Mouse (Mus musculus) gastrocnemius, adult 2 months (tissue): Measurements from ENCODE around the gene Adcyap1r1. TPM values are rescaled to one million over a fixed set of nuclear protein-coding genes. Genes with fewer than 3 reads are reported as not detected.

Experiments
- DNase-seq: peaks from one replicate; pipeline ENCODE4 v3.0.0; 2022
- H3K27ac ChIP-seq: fragments of 200-600 bp; 2 replicates; pipeline ENCODE4 v1.8.1; 2022; ENCODE audit warnings: mild to moderate bottlenecking
- H3K4me3 ChIP-seq: fragments of 200-600 bp; 2 replicates; pipeline ENCODE4 v1.8.1; 2022; ENCODE audit warnings: mild to moderate bottlenecking, moderate library complexity
- CTCF ChIP-seq: fragments of 200-600 bp; IDR thresholded peaks from 2 replicates; pipeline ENCODE4 v1.8.1; 2022; ENCODE audit warnings: antibody characterized with exemption, mild to moderate bottlenecking, moderate library complexity
- intact Hi-C: fragments of 180-260 bp; cut with DNase I; formaldehyde crosslinking; loops from one replicate; pipeline ENCODE4 v1.15.1; 2025
- long read RNA-seq, 2 experiments: library from polyadenylated mRNA; stranded (forward); transcript quantifications; one replicate each; pipeline ENCODE4 v2.0.0; 2021
- total RNA-seq, 2 experiments: library from RNA; stranded (reverse); gene quantifications; 2 replicates each; pipeline ENCODE4 v1.2.3; 2021

Gene Adcyap1r1
- total RNA-seq = under 1 TPM; 0.87 to 0.92 TPM
- long read RNA-seq, experiment 1, partial matches to known transcripts = 0 of 1 reads
- long read RNA-seq, experiment 1, other reads (novel, unspliced or antisense) = 1 of 1 reads
- long read RNA-seq, experiment 2 = 0 reads

- no peak for DNase-seq
- no peak for TF ChIP-seq CTCF
- Histone ChIP-seq H3K4me3 (peak within 1 kb of the TSS; percentile 73), H3K27ac (peak within 1 kb of the TSS; percentile 63)
- intact Hi-C loops = no loop called here
Measured at GRCm38 (mm10) chr6:55451771-55452371, at the start of gene Adcyap1r1. TSS of gene Adcyap1r1 (plus strand) at chr6:55451978.

GRCm38 (mm10) chr6:55402041-55402776 lies 49.6 kb upstream of the Adcyap1r1 start:
- Histone ChIP-seq H3K27ac (no peak overlapping the region), H3K4me3 (no peak overlapping the region)
- no peak for DNase-seq
- no peak for TF ChIP-seq CTCF
- intact Hi-C loops = no loop called here

GRCm38 (mm10) chr6:55403411-55404309 lies 48.1 kb upstream of the Adcyap1r1 start:
- intact Hi-C loops = no loop called here
- peak; percentile 43 for DNase-seq
- no peak overlapping the region for H3K4me3 ChIP-seq
- peak overlapping the region; percentile 52 for H3K27ac ChIP-seq
- TF ChIP-seq CTCF = no peak

GRCm38 (mm10) chr6:55404421-55404990 lies 47.3 kb upstream of the Adcyap1r1 start:
- intact Hi-C loops = no loop called here
- no peak for DNase-seq
- TF ChIP-seq CTCF = no peak
- H3K27ac ChIP-seq = peak overlapping the region; percentile 52
- H3K4me3 ChIP-seq = no peak overlapping the region

GRCm38 (mm10) chr6:55407345-55407744 lies 44.4 kb upstream of the Adcyap1r1 start:
- no peak for TF ChIP-seq CTCF
- intact Hi-C loops = no loop called here
- DNase-seq = no peak
- Histone ChIP-seq H3K27ac (no peak overlapping the region), H3K4me3 (no peak overlapping the region)

- DNase-seq = peak; percentile 62
- Histone ChIP-seq H3K27ac (peak overlapping the region; percentile 71; the same call in 1 of the 2 replicates), H3K4me3 (no peak overlapping the region)
- no peak for TF ChIP-seq CTCF
- intact Hi-C loops = no loop called here
Measured at GRCm38 (mm10) chr6:55410119-55410775, 41.5 kb upstream of the Adcyap1r1 start.

GRCm38 (mm10) chr6:55410977-55411376 lies 40.8 kb upstream of the Adcyap1r1 start:
- Histone ChIP-seq H3K4me3 (no peak overlapping the region), H3K27ac (peak overlapping the region; percentile 71)
- TF ChIP-seq CTCF = no peak
- intact Hi-C loops = no loop called here
- no peak for DNase-seq

- Histone ChIP-seq H3K27ac (no peak overlapping the region), H3K4me3 (no peak overlapping the region)
- DNase-seq = no peak
- TF ChIP-seq CTCF = no peak
- intact Hi-C loops = no loop called here
Measured at GRCm38 (mm10) chr6:55416202-55416601, 35.6 kb upstream of the Adcyap1r1 start.

GRCm38 (mm10) chr6:55418746-55419410 lies 32.9 kb upstream of the Adcyap1r1 start:
- intact Hi-C loops = no loop called here
- Histone ChIP-seq H3K4me3 (no peak overlapping the region), H3K27ac (no peak overlapping the region)
- no peak for TF ChIP-seq CTCF
- DNase-seq = no peak

GRCm38 (mm10) chr6:55420411-55420810 lies 31.4 kb upstream of the Adcyap1r1 start:
- TF ChIP-seq CTCF = no peak
- Histone ChIP-seq H3K4me3 (no peak overlapping the region), H3K27ac (no peak overlapping the region)
- intact Hi-C loops = no loop called here
- DNase-seq = no peak

- H3K27ac ChIP-seq = no peak overlapping the region
- H3K4me3 ChIP-seq = no peak overlapping the region
- no peak for DNase-seq
- no peak for TF ChIP-seq CTCF
- intact Hi-C loops = no loop called here
Measured at GRCm38 (mm10) chr6:55420869-55421361, 30.9 kb upstream of the Adcyap1r1 start.
